Mouse (Mus musculus) stomach, embryonic 15.5 days (tissue): ENCODE results near the gene Ttc38. TPM values are rescaled to one million over a fixed set of nuclear protein-coding genes. Genes with fewer than 3 reads are reported as not detected.

Experiments used
- ATAC-seq: fragments of 200-750 bp; cut with Nextera tagmentation; 2 replicates; pipeline ENCODE4 v1.8.0; 2017; ENCODE audit warnings: low read depth, moderate number of reproducible peaks, moderate TSS enrichment; ENCODE audit not compliant: insufficient read depth, low FRiP score
- H3K27ac ChIP-seq: fragments of 300-500 bp; sonication (generic); 2 replicates; pipeline ENCODE4 v1.5.1; 2015; ENCODE audit warnings: mild to moderate bottlenecking, inconsistent platforms
- H3K27me3 ChIP-seq: fragments of 300-500 bp; sonication (generic); replicated peaks from 2 replicates; pipeline ENCODE4 v1.6.1; 2015; ENCODE audit warnings: inconsistent platforms
- H3K36me3 ChIP-seq: fragments of 300-500 bp; sonication (generic); 2 replicates; pipeline ENCODE4 v1.6.1; 2015; ENCODE audit warnings: inconsistent platforms
- H3K4me1 ChIP-seq: fragments of 300-500 bp; sonication (generic); 2 replicates; pipeline ENCODE4 v1.6.1; 2015; ENCODE audit warnings: inconsistent platforms
- H3K4me2 ChIP-seq: fragments of 300-500 bp; sonication (generic); 2 replicates; pipeline ENCODE4 v1.6.1; 2015; ENCODE audit warnings: mild to moderate bottlenecking, inconsistent platforms
- H3K4me3 ChIP-seq: fragments of 300-500 bp; sonication (generic); replicated peaks from 2 replicates; pipeline ENCODE4 v1.5.1; 2015; ENCODE audit warnings: inconsistent platforms
- H3K9ac ChIP-seq: fragments of 300-500 bp; sonication (generic); 2 replicates; pipeline ENCODE4 v1.6.1; 2015; ENCODE audit warnings: inconsistent platforms
- H3K9me3 ChIP-seq: fragments of 300-500 bp; sonication (generic); 2 replicates; pipeline ENCODE4 v1.6.1; 2016; ENCODE audit warnings: inconsistent platforms
- WGBS: fragments of 180-500 bp; shearing (Covaris S2); methylation state at CpG from one replicate; pipeline ENCODE4 v1.1.7; 2015; 5-methylcytosine and 5-hydroxymethylcytosine counted together
- polyA plus RNA-seq: library from polyadenylated mRNA; unstranded; fragments of >200 nt; fragmentation: Nextera tagmentation; extraction: Ambion mirVana; gene quantifications from 2 replicates; pipeline ENCODE4 v1.2.1, GENCODE M21; 2015

Ttc38 gene
- polyA plus RNA-seq, 1 experiment from 2014 or later: 8.3 TPM

GRCm38 (mm10) chr15:85900318-85900717 lies 68.2 kb downstream of the Ttc38 start:
- Histone ChIP-seq H3K4me2 (no peak overlapping the region), H3K36me3 (peaks cover 22% of the 10 kb centered on the region)
- 69% methylated on average over 8 of the region's 8 CpGs for WGBS

GRCm38 (mm10) chr15:85900801-85901200 lies 68.7 kb downstream of the Ttc38 start:
- no peak for ATAC-seq
- Histone ChIP-seq H3K36me3 (peaks cover 18% of the 10 kb centered on the region), H3K4me3 (no peak overlapping the region), H3K4me1 (no peaks in the 10 kb centered on the region), H3K27ac (no peak overlapping the region), H3K9me3 (no peaks in the 10 kb centered on the region), H3K27me3 (no peaks in the 10 kb centered on the region), H3K4me2 (no peak overlapping the region), H3K9ac (no peak overlapping the region)
- WGBS: 81% methylated on average over 12 of the region's 12 CpGs

More at GRCm38 (mm10) chr15:85900318-85900717, 68.2 kb downstream of the Ttc38 start:
- H3K27ac ChIP-seq: no peak overlapping the region
- H3K4me3 ChIP-seq: no peak overlapping the region
- H3K4me1 ChIP-seq: no peaks in the 10 kb centered on the region
- H3K9me3 ChIP-seq: no peaks in the 10 kb centered on the region
- H3K9ac ChIP-seq: no peak overlapping the region
- no peaks in the 10 kb centered on the region for H3K27me3 ChIP-seq
- ATAC-seq: no peak

- peaks cover 7% of the 10 kb centered on the region for H3K36me3 ChIP-seq
- 77% methylated on average over 10 of the region's 10 CpGs for WGBS
- H3K9me3 ChIP-seq: no peaks in the 10 kb centered on the region
- H3K27ac ChIP-seq: no peak overlapping the region
- H3K9ac ChIP-seq: no peak overlapping the region
- H3K4me2 ChIP-seq: no peak overlapping the region
- H3K27me3 ChIP-seq: no peaks in the 10 kb centered on the region
- ATAC-seq: no peak
- no peak overlapping the region for H3K4me3 ChIP-seq
- no peaks in the 10 kb centered on the region for H3K4me1 ChIP-seq
These were observed 70.4 kb downstream of the Ttc38 start for GRCm38 (mm10) chr15:85902505-85902904.

GRCm38 (mm10) chr15:85903826-85904225 lies 71.7 kb downstream of the Ttc38 start:
- no peak overlapping the region for H3K4me2 ChIP-seq
- no peak overlapping the region for H3K4me3 ChIP-seq
- WGBS: 61% methylated on average over 8 of the region's 8 CpGs
- no peak overlapping the region for H3K27ac ChIP-seq
- H3K9me3 ChIP-seq: no peaks in the 10 kb centered on the region
- peaks cover 2% of the 10 kb centered on the region; the same call in 1 of the 2 replicates for H3K4me1 ChIP-seq
- ATAC-seq: no peak
- H3K36me3 ChIP-seq: no peaks in the 10 kb centered on the region; the same call in 1 of the 2 replicates
- no peaks in the 10 kb centered on the region for H3K27me3 ChIP-seq
- no peak overlapping the region for H3K9ac ChIP-seq

Other genes starting within 250 kb of the Ttc38 start
- 3.7 and 3.8 TPM in 2 replicates for gene Wnt7b, start 249.8 kb upstream of the Ttc38 start, polyA plus RNA-seq
- 8.7 and 9.6 TPM in 2 replicates for gene Ppara, start 97.3 kb upstream of the Ttc38 start, polyA plus RNA-seq
- gene Cdpf1, start 20.6 kb upstream of the Ttc38 start, polyA plus RNA-seq: 41.1 and 42.7 TPM in 2 replicates
- 0.18 and 0.21 TPM in 2 replicates for gene Pkdrej, start 10.6 kb upstream of the Ttc38 start, polyA plus RNA-seq
- 23.5 and 26.3 TPM in 2 replicates for gene Gtse1, start 27.4 kb downstream of the Ttc38 start, polyA plus RNA-seq
- gene Trmu, start 47.0 kb downstream of the Ttc38 start, polyA plus RNA-seq: 39.0 and 45.6 TPM in 2 replicates
- gene Celsr1, start 201.5 kb downstream of the Ttc38 start, polyA plus RNA-seq: 3.1 and 3.2 TPM in 2 replicates
- gene Gramd4, start 225.4 kb downstream of the Ttc38 start, polyA plus RNA-seq: 13.8 and 15.2 TPM in 2 replicates